8 mouse cellular contexts compared by ENCODE assay signal in genomic region chr15:84923508-84924181, GRCm38 (mm10). TPM values are rescaled to one million over a fixed set of nuclear protein-coding genes. Genes with fewer than 3 reads are reported as not detected.
DNase-seq lines count a peak whose midpoint lies in the region; ATAC-seq and TF ChIP-seq lines count a peak whose summit lies in the region.

No protein-coding gene starts in this region.

- peak overlapping the region; percentile 94 for H3K9ac ChIP-seq in hindbrain, embryonic 12.5 days

- TF ChIP-seq CTCF in testis, adult 2 months (IDR thresholded peaks at IDR 0.05; ENCODE audit: control insufficient read depth, insufficient read depth, insufficient replicate concordance, low read depth, low read length) = no peak

- peaks cover 50% of the 10 kb centered on the region for H3K79me2 ChIP-seq in macrophage (ENCODE audit: inconsistent target)

- ATAC-seq in hindbrain, embryonic 12.5 days (ENCODE audit: low FRiP score) = peak; percentile 76

- no peaks in the 10 kb centered on the region; the same call in 1 of the 2 replicates for H3K4me1 ChIP-seq in testis, adult 2 months (ENCODE audit: control insufficient read depth, insufficient read depth, low read length)
- peaks cover 31% of the 10 kb centered on the region for H3K4me1 ChIP-seq in hindbrain, embryonic 12.5 days

- WGBS in hindbrain, embryonic 12.5 days = under 1% methylated on average over 65 of the region's 68 CpGs
- under 1% methylated on average over 68 of the region's 68 CpGs for WGBS in macrophage (ENCODE audit: missing documents)

- no peaks in the 10 kb centered on the region for H3K9me3 ChIP-seq in hindbrain, embryonic 12.5 days (replicated peaks)

- DNase-seq in cerebellum, adult 11-12 months = peak; percentile 28
- no peak for DNase-seq in cerebellum, postnatal 25 days
- DNase-seq in testis, postnatal 10 days (ENCODE audit: low spot score) = no peak
- DNase-seq in right cerebral cortex, postnatal 14 days = no peak
- DNase-seq in Muller cell, postnatal 12 days (ENCODE audit: inconsistent ontology term) = no peak

- H3K36me3 ChIP-seq in testis, adult 2 months (ENCODE audit: control insufficient read depth, insufficient read depth, low read length) = peaks cover 3% of the 10 kb centered on the region
- H3K36me3 ChIP-seq in hindbrain, embryonic 12.5 days = peaks cover 14% of the 10 kb centered on the region
- peaks cover 15% of the 10 kb centered on the region for H3K36me3 ChIP-seq in macrophage (ENCODE audit: inconsistent target)

- H3K27me3 ChIP-seq in testis, adult 2 months (ENCODE audit: control insufficient read depth, insufficient read depth, low read length) = no peaks in the 10 kb centered on the region
- H3K27me3 ChIP-seq in hindbrain, embryonic 12.5 days = no peaks in the 10 kb centered on the region

- peak overlapping the region; percentile 90 for H3K27ac ChIP-seq in testis, adult 2 months (ENCODE audit: control insufficient read depth, insufficient read depth, low read depth, low read length)
- peak overlapping the region; percentile 96 for H3K27ac ChIP-seq in hindbrain, embryonic 12.5 days
- peak overlapping the region; percentile 61 for H3K27ac ChIP-seq in macrophage

- H3K4me2 ChIP-seq in hindbrain, embryonic 12.5 days (replicated peaks) = peak overlapping the region; percentile 90

- H3K4me3 ChIP-seq in testis, adult 2 months (ENCODE audit: control insufficient read depth, low read depth, low read length) = peak overlapping the region; percentile 97
- peak overlapping the region; percentile 93 for H3K4me3 ChIP-seq in hindbrain, embryonic 12.5 days
- H3K4me3 ChIP-seq in macrophage (ENCODE audit: inconsistent target) = peak overlapping the region; percentile 75

- no peak for TF ChIP-seq POLR2A in testis, adult 2 months (IDR thresholded peaks at IDR 0.05; ENCODE audit: control insufficient read depth, low read depth, low read length)

RNA-seq across cellular contexts. Expression of gene Nup50, which starts 0.4 kb away (rescaled TPM):
- 27.3 and 28.1 TPM in 2 replicates for polyA plus RNA-seq in testis, adult 2 months (2012; rRNA removed)
- 56.4 and 58.0 TPM in 2 replicates for polyA plus RNA-seq in hindbrain, embryonic 12.5 days (2016; fragmentation: Nextera tagmentation; extraction: Ambion mirVana)
- 10 to 100 TPM; 11.9 to 35.7 (median 20.8) TPM for total RNA-seq in macrophage (2018; cell fraction: chromatin; rRNA removed)
- total RNA-seq in macrophage (2018; cell fraction: cytosol; rRNA removed) = 10 to 100 TPM; 32.5 to 64.4 (median 49.7) TPM
- 10 to 100 TPM; 15.0 to 45.8 (median 31.4) TPM for total RNA-seq in macrophage (2018; cell fraction: nucleus; rRNA removed)
- 36.1 to 79.2 TPM (median 38.4 TPM) in 3 replicates for polyA plus RNA-seq in macrophage (2018)

RNA-seq across cellular contexts. Expression of gene Gm29666, which starts 3.8 kb away (rescaled TPM):
- polyA plus RNA-seq in testis, adult 2 months (2012; rRNA removed) = 0.96 and 1.0 TPM in 2 replicates
- 0.77 and 0.88 TPM in 2 replicates for polyA plus RNA-seq in hindbrain, embryonic 12.5 days (2016; fragmentation: Nextera tagmentation; extraction: Ambion mirVana)
- 1 to 10 TPM in 17 of 26 experiments, under 1 TPM in 9; 0.13 to 4.5 (median 1.5) TPM for total RNA-seq in macrophage (2018; cell fraction: chromatin; rRNA removed)
- under 1 TPM in 25 of 26 experiments, not detected in 1; 0.03 to 0.29 (median 0.09) TPM for total RNA-seq in macrophage (2018; cell fraction: cytosol; rRNA removed)
- 1 to 10 TPM in 16 of 26 experiments, under 1 TPM in 10; 0.23 to 3.9 (median 1.4) TPM for total RNA-seq in macrophage (2018; cell fraction: nucleus; rRNA removed)
- polyA plus RNA-seq in macrophage (2018) = 0.15 to 0.34 TPM (median 0.26 TPM) in 3 replicates
